Mouse (Mus musculus): ENCODE measurements at regions not wholly inside any gene's neighbourhood (a gene's known extent, or its start where the extent isn't known, plus 50 kb on each side); places are given as distances from the start of the nearest gene placed in this dataset.

GRCm38 (mm10) chr8:126854121-126855055 lies 91.3 kb downstream of the Tomm20 start:
- DNase-seq (ENCODE audit: low spot score in 2 of 2): no peak

- DNase-seq (ENCODE audit: low spot score in 2 of 2): peak in 1 of 2 experiments; percentile 57
These were observed 92.8 kb downstream of the Tomm20 start for GRCm38 (mm10) chr8:126852663-126853390.

GRCm38 (mm10) chr8:126852184-126852583 lies 93.5 kb downstream of the Tomm20 start:
- peak in 1 of 2 experiments; percentile 72 for DNase-seq (ENCODE audit: low spot score in 2 of 2)

GRCm38 (mm10) chr8:126851780-126852179 lies 93.9 kb downstream of the Tomm20 start:
- no peak for DNase-seq (ENCODE audit: low spot score in 2 of 2)

- DNase-seq (ENCODE audit: low spot score in 2 of 2): no peak
These were observed 95.5 kb downstream of the Tomm20 start for GRCm38 (mm10) chr8:126850189-126850535.

- DNase-seq (ENCODE audit: low spot score in 2 of 2): peak; percentile 76 to 81
These were observed 96.0 kb downstream of the Tomm20 start for GRCm38 (mm10) chr8:126849411-126850188.

GRCm38 (mm10) chr8:126848369-126849105 lies 97.1 kb downstream of the Tomm20 start:
- DNase-seq (ENCODE audit: low spot score in 2 of 2): no peak

GRCm38 (mm10) chr8:126847664-126848353 lies 97.8 kb downstream of the Tomm20 start:
- DNase-seq (ENCODE audit: low spot score in 2 of 2): peak in 1 of 2 experiments; percentile 28

- DNase-seq (ENCODE audit: low spot score in 2 of 2): no peak
These were observed 99.5 kb downstream of the Tomm20 start for GRCm38 (mm10) chr8:126846188-126846565.

- DNase-seq (ENCODE audit: low spot score in 2 of 2): no peak
These were observed 100.0 kb downstream of the Tomm20 start for GRCm38 (mm10) chr8:126845530-126846187.

- DNase-seq (ENCODE audit: low spot score in 2 of 2): no peak
These were observed 101.0 kb downstream of the Tomm20 start for GRCm38 (mm10) chr8:126844627-126845026.

GRCm38 (mm10) chr8:126841187-126841586 lies 104.5 kb downstream of the Tomm20 start:
- DNase-seq (ENCODE audit: low spot score in 2 of 2): no peak

GRCm38 (mm10) chr8:126839712-126840355 lies 105.8 kb downstream of the Tomm20 start:
- DNase-seq (ENCODE audit: low spot score in 2 of 2): peak in 1 of 2 experiments; percentile 66

GRCm38 (mm10) chr8:126839039-126839711 lies 106.5 kb downstream of the Tomm20 start:
- DNase-seq (ENCODE audit: low spot score in 2 of 2): peak in 1 of 2 experiments; percentile 52

- DNase-seq (ENCODE audit: low spot score in 2 of 2): no peak
These were observed 107.4 kb downstream of the Tomm20 start for GRCm38 (mm10) chr8:126838228-126838627.

- peak in 1 of 2 experiments; percentile 56 for DNase-seq (ENCODE audit: low spot score in 2 of 2)
These were observed 108.2 kb downstream of the Tomm20 start for GRCm38 (mm10) chr8:126837318-126838025.

- no peak for DNase-seq (ENCODE audit: low spot score in 2 of 2)
These were observed 110.1 kb downstream of the Tomm20 start for GRCm38 (mm10) chr8:126835554-126835953.
